Mouse (Mus musculus): Measurements from ENCODE around the gene Rnf40. TPM values are rescaled to one million over a fixed set of nuclear protein-coding genes. Genes with fewer than 3 reads are reported as not detected.
"Not testable (repeated sequence)": the region's sequence is repeated elsewhere in the genome, so short reads cannot be mapped to it uniquely, and the experiment has no call there.

The Rnf40 gene
- polyA plus RNA-seq, 1 experiment from 2014 or later, result 41.5 TPM

DNA sequence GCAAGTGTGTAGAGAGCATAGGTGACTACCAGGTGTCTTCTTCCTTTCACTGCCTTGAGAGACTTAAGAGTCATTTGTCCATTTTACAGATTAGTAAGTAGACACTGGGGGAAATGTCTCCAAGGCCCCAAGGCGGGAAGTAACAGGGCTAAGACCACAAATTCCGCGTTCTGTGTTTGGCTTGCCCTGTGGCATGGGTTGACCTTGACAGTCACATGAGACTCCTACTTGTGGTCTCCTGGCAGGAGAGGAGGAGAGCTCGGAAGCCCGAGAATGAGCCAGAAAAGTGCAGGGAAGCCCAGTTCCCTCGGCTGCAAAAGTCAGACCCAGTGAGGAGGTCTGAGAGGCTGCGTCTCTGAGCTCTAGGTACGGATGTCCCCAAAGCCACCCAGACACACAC, 24.9 kb downstream of the Rnf40 start:
- Histone ChIP-seq H3K4me2 (replicated peaks; ENCODE audit: low read depth, low read length) (peak overlapping the region; percentile 81; the same call in 1 of the 2 replicates), H3K4me1 (ENCODE audit: control insufficient read depth, insufficient read depth, low read length) (peaks cover 14% of the 10 kb centered on the region), H3K36me3 (ENCODE audit: control insufficient read depth, insufficient read depth, low read length) (peaks cover 42% of the 10 kb centered on the region), H3K9ac (ENCODE audit: low read depth, low read length) (peak overlapping the region; percentile 98; the same call in 1 of the 2 replicates), H3K27me3 (ENCODE audit: control insufficient read depth, insufficient read depth, low read length) (no peaks in the 10 kb centered on the region), H3K4me3 (ENCODE audit: low read length) (peak overlapping the region; percentile 99; the same call in 1 of the 2 replicates), H3K9me3 (ENCODE audit: control insufficient read depth, low read length) (0 out of 2 replicates have a peak, but pooled peaks cover 2% of the 10 kb centered on the region), H3K27ac (ENCODE audit: low read depth, low read length) (no peak overlapping the region)
- 77% methylated on average over 8 of the region's 8 CpGs for WGBS
- no peak for ATAC-seq (ENCODE audit: low FRiP score, low TSS enrichment)

DNA sequence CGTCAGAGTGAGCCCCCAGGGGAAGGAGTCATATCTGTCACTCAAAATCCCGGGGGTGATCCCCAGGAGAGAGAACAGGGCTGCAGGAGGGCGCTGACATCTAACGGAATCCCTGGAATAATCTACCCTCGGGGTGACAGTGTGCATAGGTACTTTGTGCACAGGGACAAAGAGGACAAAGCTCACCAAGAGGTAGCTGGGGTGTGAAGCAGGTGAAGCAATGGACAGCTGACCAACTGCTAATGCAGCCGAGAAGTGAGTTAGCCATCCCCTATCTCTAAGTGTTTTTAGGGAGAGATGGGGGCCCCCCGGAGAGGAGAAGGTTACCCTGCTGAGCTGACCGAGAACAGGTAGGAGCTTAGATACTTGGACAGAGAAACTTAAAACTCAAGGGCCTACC, 25.5 kb downstream of the Rnf40 start:
- Histone ChIP-seq H3K9me3 (ENCODE audit: control insufficient read depth, low read length) (0 out of 2 replicates have a peak, but pooled peaks cover 2% of the 10 kb centered on the region), H3K27me3 (ENCODE audit: control insufficient read depth, insufficient read depth, low read length) (no peaks in the 10 kb centered on the region), H3K4me2 (replicated peaks; ENCODE audit: low read depth, low read length) (peak overlapping the region; percentile 81), H3K27ac (ENCODE audit: low read depth, low read length) (no peak overlapping the region), H3K4me3 (ENCODE audit: low read length) (peak overlapping the region; percentile 99), H3K4me1 (ENCODE audit: control insufficient read depth, insufficient read depth, low read length) (peaks cover 14% of the 10 kb centered on the region), H3K36me3 (ENCODE audit: control insufficient read depth, insufficient read depth, low read length) (peaks cover 36% of the 10 kb centered on the region), H3K9ac (ENCODE audit: low read depth, low read length) (peak overlapping the region; percentile 98)
- 24% methylated on average over 8 of the region's 8 CpGs for WGBS
- ATAC-seq (ENCODE audit: low FRiP score, low TSS enrichment), result no peak

DNA sequence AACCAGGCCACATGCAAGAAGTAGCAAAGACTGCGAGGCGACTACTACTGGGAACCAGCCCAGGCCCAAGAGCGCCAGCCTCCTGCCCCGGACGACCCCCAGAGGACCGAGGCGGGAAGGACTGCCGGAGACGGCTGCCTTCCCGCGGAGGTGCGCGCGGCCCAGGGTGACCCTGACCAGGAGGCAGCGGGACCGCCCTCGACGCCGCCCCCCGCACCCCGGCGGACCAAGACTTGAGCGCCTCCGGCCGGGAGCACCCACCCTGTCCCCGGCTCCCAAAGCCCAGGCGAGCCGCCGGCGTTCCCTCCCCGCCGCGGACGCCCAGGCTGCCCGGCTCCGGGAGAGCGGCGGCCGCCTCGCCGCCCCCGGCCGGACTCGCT, 25.9 kb downstream of the Rnf40 start:
- H3K4me1 ChIP-seq (ENCODE audit: control insufficient read depth, insufficient read depth, low read length), result peaks cover 14% of the 10 kb centered on the region
- H3K36me3 ChIP-seq (ENCODE audit: control insufficient read depth, insufficient read depth, low read length), result peaks cover 32% of the 10 kb centered on the region
- H3K4me3 ChIP-seq (ENCODE audit: low read length), result peak overlapping the region; percentile 99
- H3K27ac ChIP-seq (ENCODE audit: low read depth, low read length), result peak overlapping the region; percentile 90
- no peaks in the 10 kb centered on the region for H3K27me3 ChIP-seq (ENCODE audit: control insufficient read depth, insufficient read depth, low read length)
- ATAC-seq (ENCODE audit: low FRiP score, low TSS enrichment), result peak; percentile 45
- peak overlapping the region; percentile 98 for H3K9ac ChIP-seq (ENCODE audit: low read depth, low read length)
- H3K9me3 ChIP-seq (ENCODE audit: control insufficient read depth, low read length), result 0 out of 2 replicates have a peak, but pooled peaks cover 2% of the 10 kb centered on the region
- peak overlapping the region; percentile 81 for H3K4me2 ChIP-seq (replicated peaks; ENCODE audit: low read depth, low read length)
- under 1% methylated on average over 26 of the region's 44 CpGs for WGBS

DNA sequence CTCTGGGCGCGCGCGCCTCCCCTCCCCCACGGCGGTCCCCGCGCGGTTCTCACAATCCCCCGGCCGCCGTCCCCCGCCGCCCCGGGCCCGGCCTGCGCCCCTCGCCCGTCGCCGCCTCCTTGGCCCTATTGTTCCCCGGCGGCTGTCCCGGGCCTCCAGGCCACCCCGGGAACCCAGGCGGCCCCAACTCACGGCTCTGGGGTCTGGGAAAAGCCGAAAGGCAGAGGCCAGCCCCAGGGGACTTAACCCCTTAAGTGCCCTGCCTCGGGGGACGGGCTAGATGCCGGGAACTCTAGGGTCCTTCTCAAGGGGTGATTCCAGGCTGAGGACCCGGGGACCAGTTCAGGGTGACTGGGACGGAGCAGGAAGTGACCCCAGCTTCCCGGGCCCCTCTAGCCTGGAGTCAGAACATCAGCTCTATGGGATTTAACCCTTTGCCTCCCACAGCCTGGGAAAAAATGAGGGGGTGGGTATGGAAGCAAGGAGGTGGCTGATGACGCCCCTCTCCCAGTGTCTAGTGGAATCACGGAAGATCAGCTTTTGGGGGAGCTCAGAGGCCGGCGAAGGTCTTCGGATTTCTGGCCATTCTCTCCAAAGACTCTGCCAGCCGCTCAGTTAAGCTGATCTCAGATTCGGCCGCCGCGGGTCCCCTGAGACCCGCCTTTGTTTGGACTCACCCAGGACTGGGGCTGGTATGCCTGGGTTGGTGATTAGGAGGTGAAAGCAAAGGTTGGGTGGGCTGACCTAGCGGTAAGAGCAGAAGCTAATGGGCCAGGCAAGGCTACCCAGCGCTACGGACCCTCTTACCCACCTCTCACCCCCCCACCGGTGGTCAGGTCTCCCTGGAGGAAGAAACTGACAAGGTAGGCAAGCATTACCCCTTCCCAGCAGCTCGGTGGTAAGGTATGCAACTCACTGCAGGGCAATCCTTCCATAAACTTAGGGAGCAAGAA, 26.6 kb downstream of the Rnf40 start, which contains the start of gene Zfp629:
TSS of gene Zfp629 (minus strand) at position 907 of the 953 bp plus-strand sequence.
- under 1% methylated on average over 43 of the region's 50 CpGs for WGBS

DNA sequence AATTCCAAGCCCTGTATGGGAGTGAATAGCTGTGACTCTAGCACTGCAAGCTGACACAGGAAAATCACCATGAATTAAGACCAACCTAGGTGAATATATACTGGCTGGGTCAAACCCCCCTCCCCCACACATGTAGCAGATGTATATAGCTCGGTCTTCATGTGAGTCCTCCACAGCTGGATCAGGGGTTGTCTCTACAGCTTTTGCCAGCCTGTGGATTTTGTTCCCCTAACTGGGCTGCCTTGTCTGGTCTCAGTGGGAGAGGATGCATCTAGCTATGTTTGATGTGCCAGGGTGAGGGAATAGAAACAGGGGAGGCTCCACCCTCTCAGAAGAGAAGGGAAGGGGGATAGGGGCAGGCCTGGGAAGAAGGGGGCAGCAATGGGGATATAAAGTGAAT, 27.8 kb downstream of the Rnf40 start:
- Histone ChIP-seq H3K27ac (ENCODE audit: low read depth, low read length) (no peak overlapping the region), H3K4me2 (replicated peaks; ENCODE audit: low read depth, low read length) (peak overlapping the region; percentile 81; the same call in 1 of the 2 replicates), H3K9ac (ENCODE audit: low read depth, low read length) (no peak overlapping the region), H3K4me3 (ENCODE audit: low read length) (no peak overlapping the region), H3K36me3 (ENCODE audit: control insufficient read depth, insufficient read depth, low read length) (peaks cover 14% of the 10 kb centered on the region), H3K9me3 (ENCODE audit: control insufficient read depth, low read length) (0 out of 2 replicates have a peak, but pooled peaks cover 2% of the 10 kb centered on the region), H3K4me1 (ENCODE audit: control insufficient read depth, insufficient read depth, low read length) (peaks cover 14% of the 10 kb centered on the region), H3K27me3 (ENCODE audit: control insufficient read depth, insufficient read depth, low read length) (no peaks in the 10 kb centered on the region)
- WGBS, result 67% methylated on average over 1 of the region's 1 CpGs
- ATAC-seq (ENCODE audit: low FRiP score, low TSS enrichment), result no peak

More for the DNA sequence above, 26.6 kb downstream of the Rnf40 start, which contains the start of gene Zfp629:
- Histone ChIP-seq H3K9ac (ENCODE audit: low read depth, low read length) (peak within 1 kb of the TSS; percentile 98), H3K4me3 (ENCODE audit: low read length) (peak within 1 kb of the TSS; percentile 99), H3K4me2 (replicated peaks; ENCODE audit: low read depth, low read length) (peak within 1 kb of the TSS; percentile 81), H3K4me1 (ENCODE audit: control insufficient read depth, insufficient read depth, low read length) (peaks cover 14% of the 10 kb centered on the region), H3K9me3 (ENCODE audit: control insufficient read depth, low read length) (0 out of 2 replicates have a peak, but pooled peaks cover 2% of the 10 kb centered on the region), H3K36me3 (ENCODE audit: control insufficient read depth, insufficient read depth, low read length) (peaks cover 26% of the 10 kb centered on the region), H3K27me3 (ENCODE audit: control insufficient read depth, insufficient read depth, low read length) (no peaks in the 10 kb centered on the region), H3K27ac (ENCODE audit: low read depth, low read length) (peak within 1 kb of the TSS; percentile 90)
- peak; percentile 93 for ATAC-seq (ENCODE audit: low FRiP score, low TSS enrichment)

DNA sequence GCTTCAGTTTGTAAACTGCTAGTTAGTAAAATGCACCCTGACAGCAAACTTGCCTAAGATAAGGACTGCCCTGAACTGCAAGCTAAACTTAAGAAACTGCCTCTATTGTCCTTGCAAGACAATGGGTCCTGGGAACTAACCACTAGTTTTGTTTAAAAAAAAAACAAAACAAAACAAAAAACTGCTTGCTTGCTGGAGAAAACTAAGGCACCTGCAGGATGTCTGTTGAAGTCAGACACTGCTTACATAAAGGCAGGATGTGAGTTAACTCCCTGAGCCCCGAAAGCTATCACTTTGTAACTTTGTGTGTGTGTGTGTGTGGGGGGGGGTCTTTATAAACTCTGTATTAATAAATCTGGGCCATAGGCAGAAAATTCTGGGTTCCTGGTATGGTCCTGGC, 28.3 kb downstream of the Rnf40 start:
- Histone ChIP-seq H3K4me1 (ENCODE audit: control insufficient read depth, insufficient read depth, low read length) (peaks cover 14% of the 10 kb centered on the region), H3K27ac (ENCODE audit: low read depth, low read length) (no peak overlapping the region), H3K9me3 (ENCODE audit: control insufficient read depth, low read length) (0 out of 2 replicates have a peak, but pooled peaks cover 2% of the 10 kb centered on the region), H3K27me3 (ENCODE audit: control insufficient read depth, insufficient read depth, low read length) (no peaks in the 10 kb centered on the region), H3K4me2 (replicated peaks; ENCODE audit: low read depth, low read length) (no peak overlapping the region), H3K36me3 (ENCODE audit: control insufficient read depth, insufficient read depth, low read length) (peaks cover 9% of the 10 kb centered on the region), H3K4me3 (ENCODE audit: low read length) (no peak overlapping the region), H3K9ac (ENCODE audit: low read depth, low read length) (no peak overlapping the region)
- no peak for ATAC-seq (ENCODE audit: low FRiP score, low TSS enrichment)
- 90% methylated on average over 1 of the region's 1 CpGs for WGBS

DNA sequence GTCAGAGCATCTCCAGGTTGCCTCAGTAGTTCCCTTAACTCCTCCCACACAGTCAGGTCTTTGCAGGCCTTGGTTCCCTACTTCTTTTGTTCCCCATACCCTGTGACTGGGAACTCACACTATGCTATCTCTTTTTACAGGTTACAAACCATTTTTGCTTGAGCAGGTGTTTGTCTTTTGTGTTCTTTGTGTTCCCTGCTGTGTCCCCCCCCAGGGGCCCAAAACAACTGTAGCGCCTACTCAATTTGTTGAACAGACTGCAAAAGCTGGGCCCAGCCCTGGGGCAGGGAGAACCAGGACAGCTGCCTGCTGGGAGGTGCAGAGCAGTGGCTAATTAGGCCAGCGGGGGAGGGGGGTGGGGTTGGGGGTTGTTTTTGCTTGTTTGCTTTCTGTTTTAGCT, 29.4 kb downstream of the Rnf40 start:
- Histone ChIP-seq H3K4me1 (ENCODE audit: control insufficient read depth, insufficient read depth, low read length) (peaks cover 14% of the 10 kb centered on the region), H3K9ac (ENCODE audit: low read depth, low read length) (no peak overlapping the region), H3K36me3 (ENCODE audit: control insufficient read depth, insufficient read depth, low read length) (no peaks in the 10 kb centered on the region), H3K4me2 (replicated peaks; ENCODE audit: low read depth, low read length) (no peak overlapping the region), H3K9me3 (ENCODE audit: control insufficient read depth, low read length) (0 out of 2 replicates have a peak, but pooled peaks cover 2% of the 10 kb centered on the region), H3K27me3 (ENCODE audit: control insufficient read depth, insufficient read depth, low read length) (no peaks in the 10 kb centered on the region), H3K27ac (ENCODE audit: low read depth, low read length) (no peak overlapping the region), H3K4me3 (ENCODE audit: low read length) (no peak overlapping the region)
- 64% methylated on average over 2 of the region's 2 CpGs for WGBS
- ATAC-seq (ENCODE audit: low FRiP score, low TSS enrichment), result no peak

DNA sequence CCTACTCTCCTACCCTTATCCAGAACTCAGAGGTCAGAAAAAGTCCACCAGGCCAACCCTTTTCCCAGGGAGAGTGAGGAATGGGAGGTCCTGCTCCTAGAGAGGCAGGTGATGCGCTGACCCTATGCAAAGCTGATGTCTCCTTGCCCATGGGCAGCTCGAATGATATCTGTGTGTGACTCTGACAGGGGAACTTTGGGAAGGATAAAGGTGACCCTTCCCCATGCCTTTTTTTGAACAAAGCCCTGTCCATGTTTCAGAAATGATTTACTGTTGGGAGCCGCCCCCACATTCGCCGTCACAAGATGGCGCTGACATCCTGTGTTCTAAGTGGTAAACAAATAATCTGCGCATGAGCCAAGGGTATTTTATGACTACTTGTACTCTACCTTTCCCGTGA, 29.8 kb downstream of the Rnf40 start:
- peaks cover 12% of the 10 kb centered on the region for H3K4me1 ChIP-seq (ENCODE audit: control insufficient read depth, insufficient read depth, low read length)
- not testable (repeated sequence) for H3K9ac ChIP-seq (ENCODE audit: low read depth, low read length); H3K27ac ChIP-seq (ENCODE audit: low read depth, low read length); H3K9me3 ChIP-seq (ENCODE audit: control insufficient read depth, low read length); H3K27me3 ChIP-seq (ENCODE audit: control insufficient read depth, insufficient read depth, low read length); H3K36me3 ChIP-seq (ENCODE audit: control insufficient read depth, insufficient read depth, low read length); ATAC-seq (ENCODE audit: low FRiP score, low TSS enrichment); H3K4me2 ChIP-seq (replicated peaks; ENCODE audit: low read depth, low read length); H3K4me3 ChIP-seq (ENCODE audit: low read length)
- 85% methylated on average over 6 of the region's 8 CpGs for WGBS

DNA sequence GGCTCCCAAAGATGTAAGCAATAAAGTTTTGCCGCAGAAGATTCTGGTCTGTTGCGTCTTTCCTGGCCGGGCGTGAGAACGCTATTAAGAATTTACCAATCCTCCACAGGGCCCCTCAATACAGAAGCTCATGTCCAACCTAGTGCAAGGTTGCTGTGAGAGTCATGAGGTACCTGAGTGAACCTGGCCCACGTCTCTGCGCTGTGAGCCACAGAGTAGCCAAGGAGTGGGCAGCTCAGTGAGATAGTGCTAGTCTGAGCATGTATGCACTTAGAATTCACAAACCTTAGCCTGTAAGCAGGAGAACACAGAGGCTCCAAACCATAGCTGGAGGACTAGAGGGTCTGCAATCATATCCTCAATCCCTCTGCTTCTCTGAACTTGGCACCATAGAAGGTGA, 37.5 kb downstream of the Rnf40 start:
- H3K4me2 ChIP-seq (replicated peaks; ENCODE audit: low read depth, low read length), result no peak overlapping the region
- no peak for ATAC-seq (ENCODE audit: low FRiP score, low TSS enrichment)
- H3K27ac ChIP-seq (ENCODE audit: low read depth, low read length), result no peak overlapping the region
- H3K4me3 ChIP-seq (ENCODE audit: low read length), result no peak overlapping the region
- H3K9me3 ChIP-seq (ENCODE audit: control insufficient read depth, low read length), result no peaks in the 10 kb centered on the region
- no peaks in the 10 kb centered on the region for H3K36me3 ChIP-seq (ENCODE audit: control insufficient read depth, insufficient read depth, low read length)
- H3K4me1 ChIP-seq (ENCODE audit: control insufficient read depth, insufficient read depth, low read length), result no peaks in the 10 kb centered on the region
- no peak overlapping the region for H3K9ac ChIP-seq (ENCODE audit: low read depth, low read length)
- H3K27me3 ChIP-seq (ENCODE audit: control insufficient read depth, insufficient read depth, low read length), result no peaks in the 10 kb centered on the region
- 96% methylated on average over 7 of the region's 7 CpGs for WGBS
